Mouse (Mus musculus): ENCODE measurements at regions not wholly inside any gene's neighbourhood (a gene's known extent, or its start where the extent isn't known, plus 50 kb on each side); places are given as distances from the start of the nearest gene placed in this dataset.

DNA sequence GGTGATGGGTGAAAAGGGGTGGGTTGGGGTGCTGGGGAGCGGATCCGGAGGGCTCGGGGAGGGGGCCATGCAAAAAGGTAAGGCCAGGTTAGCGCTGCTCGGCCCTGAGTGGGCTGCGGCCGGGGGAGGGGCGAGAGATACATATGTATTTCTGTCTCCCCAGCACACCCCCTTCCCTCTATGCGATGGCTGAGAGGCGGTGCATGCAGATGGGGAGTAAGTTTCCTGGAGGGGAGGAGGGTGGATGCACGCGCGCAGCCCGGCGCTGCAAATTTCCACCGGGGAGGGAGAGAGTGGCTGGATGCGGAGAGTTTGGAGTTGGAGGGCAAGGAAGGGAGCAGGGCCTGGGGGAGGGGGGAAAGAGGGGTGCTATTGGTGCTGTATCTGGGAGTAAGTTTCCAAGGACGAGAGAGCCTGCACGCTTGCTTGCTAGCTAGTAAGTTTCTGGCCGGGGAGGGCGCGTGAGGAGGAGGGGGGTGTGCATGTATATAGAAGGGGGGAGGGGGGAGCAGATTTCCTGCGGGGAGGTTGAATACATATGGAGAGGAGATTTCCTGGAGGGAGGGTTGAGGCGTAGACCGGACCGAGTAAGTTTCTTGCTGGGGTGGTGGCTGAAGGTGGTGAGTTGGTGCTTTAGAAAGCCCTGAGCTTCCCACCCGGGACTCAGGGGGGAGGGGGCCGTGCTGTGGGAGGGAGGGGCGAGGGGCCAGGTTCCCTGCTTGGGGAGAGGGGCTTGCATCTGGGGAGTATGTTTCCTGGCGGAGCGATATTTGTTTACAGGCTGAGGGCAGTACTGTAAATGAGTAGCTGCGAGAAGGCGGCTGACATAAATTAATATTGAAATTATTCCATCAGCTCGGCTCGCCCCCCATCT is 130.8 kb upstream of the Ubr2 start:
- DNase-seq (ENCODE audit: low spot score), result peak; percentile 70

DNA sequence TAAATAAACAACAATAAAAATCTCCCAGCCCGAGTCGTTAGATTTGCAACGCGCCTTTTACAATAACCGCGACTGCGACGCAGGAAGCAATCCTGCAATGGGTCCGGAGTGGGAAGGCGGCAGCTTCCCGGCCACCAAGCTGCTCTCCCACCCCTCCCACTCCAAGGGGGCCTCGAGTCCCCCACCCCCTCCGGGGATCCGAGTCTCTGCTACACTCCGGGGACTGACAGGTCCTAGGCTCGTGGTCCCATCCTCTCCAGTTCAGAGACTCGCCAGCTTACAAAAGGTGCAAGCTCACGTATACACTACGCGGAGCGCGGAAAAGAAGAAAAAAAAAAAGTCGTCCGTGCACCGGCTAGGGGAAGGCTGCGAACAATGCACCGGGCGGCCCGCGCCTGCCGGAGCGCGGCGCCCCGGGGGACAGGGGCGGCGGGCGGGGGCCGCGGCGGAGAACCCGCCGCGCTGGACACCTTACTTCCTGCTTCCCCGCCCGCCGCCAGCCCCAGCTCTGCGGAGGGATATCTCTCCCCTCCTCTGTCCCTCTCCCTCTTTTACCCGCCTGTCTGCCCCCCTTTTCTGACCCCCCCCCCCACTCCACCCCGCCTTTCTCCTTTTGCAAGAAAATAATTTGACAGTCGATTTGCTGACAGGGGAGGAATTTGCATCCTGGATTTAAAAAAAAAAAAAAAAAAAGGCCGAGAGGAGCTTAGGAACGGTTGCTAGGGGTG is 130.0 kb upstream of the Ubr2 start:
- DNase-seq (ENCODE audit: low spot score), result no peak

DNA sequence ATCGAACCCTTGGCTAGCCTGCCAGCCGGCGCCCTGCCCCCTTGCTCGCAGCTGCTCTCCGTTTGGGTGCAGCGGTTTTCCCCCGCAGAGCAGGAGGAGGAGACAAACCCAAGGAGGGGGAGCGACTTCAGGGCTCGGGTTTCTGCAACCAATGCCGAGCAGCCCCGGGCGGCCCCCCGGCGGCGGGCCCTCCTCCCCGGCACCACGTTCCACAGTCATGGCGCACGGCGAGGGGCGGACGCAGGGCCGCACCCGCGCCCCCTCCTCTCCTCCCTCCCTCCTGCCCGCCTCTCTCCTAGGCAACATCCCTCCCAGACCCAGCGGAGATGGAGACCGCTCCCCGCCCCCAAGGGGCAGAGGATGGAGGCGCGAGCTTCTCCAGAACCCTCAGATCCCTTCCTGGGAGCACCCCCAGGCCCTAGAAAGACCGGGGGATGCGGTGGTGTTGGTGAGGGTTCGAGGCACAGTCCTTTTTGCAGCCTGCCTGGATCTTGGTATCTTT is 129.4 kb upstream of the Ubr2 start:
- peak; percentile 94 for DNase-seq (ENCODE audit: low spot score)

DNA sequence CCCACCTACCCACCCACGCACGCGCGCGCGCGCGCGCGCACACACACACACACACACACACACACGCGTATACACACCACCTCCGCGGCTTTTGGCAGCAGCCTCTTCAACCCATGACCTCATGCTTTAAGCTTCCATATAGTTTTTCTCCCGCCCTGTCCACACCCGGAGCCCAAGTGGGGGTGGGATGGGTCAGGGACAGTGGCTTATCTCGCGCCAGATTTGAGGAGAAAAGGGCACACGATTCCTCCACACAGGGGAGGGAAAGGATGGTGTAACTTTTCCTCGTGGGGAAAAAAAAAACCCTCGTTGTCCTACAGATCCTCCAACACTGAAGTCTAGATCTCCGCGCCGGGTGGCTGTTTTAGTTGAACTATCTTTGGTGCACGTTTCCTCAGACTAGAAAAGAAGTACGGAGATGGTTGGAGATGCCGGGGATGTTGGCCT is 128.8 kb upstream of the Ubr2 start:
- DNase-seq (ENCODE audit: low spot score), result no peak

DNA sequence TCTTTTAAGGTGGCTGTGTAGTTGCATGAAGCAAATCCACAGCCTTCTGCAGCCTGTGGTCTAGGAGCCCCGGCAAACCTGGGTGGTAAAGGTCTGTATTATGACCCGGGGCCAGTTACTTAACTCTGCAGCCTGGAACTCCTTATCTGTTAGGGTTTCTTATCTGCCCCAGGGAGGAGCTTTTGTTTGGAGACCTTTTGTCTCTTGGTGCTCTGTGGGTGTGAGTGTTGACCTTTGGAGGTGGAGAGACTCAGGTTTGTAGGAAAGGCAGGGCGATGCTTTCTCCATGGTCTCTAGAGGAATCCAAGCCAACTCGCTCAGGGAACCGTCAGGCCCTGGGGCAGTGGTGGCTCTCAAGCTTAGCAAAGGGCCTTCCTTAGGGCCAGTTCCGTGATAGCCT is 127.8 kb upstream of the Ubr2 start:
- DNase-seq (ENCODE audit: low spot score), result no peak

DNA sequence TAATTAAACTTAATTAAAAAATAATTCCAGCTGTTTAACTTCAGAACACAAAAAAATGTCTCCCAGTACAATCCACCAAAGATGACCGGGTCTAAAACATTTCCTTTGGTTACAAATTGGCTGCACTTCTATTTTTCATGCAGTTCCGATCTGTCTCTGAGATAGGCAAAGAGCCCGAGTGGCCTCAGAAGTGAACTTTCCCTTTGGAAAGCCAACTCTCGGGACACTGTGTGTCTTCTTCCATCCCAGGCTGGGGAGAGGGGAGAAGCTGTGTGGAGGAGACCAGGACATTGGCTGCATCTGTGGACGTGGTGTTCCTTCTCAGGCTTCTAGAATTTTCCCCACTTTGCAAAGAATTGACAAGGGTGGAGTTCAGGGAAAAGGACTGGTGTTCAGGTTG is 125.0 kb upstream of the Ubr2 start:
- no peak for DNase-seq (ENCODE audit: low spot score)

DNA sequence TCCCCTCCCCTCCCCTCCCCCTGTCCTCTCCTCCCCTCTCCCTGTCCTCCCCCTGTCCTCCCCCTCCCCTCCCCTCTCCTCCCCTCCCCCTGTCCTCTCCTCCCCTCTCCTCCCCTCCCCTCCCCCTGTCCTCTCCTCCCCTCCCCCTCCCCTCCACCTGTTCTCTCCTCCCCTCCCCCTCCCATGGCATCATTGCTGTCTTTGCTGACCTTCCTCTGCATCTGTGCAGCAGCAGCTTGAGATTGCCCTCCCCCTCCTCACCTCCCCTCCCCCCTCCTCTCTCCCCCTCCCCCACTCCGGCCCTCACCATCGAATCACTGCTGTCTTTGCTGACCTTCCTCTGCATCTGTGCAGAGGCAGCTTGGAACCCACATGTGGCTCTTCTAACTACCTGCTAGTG is 123.4 kb upstream of the Ubr2 start:
- DNase-seq (ENCODE audit: low spot score), result no peak

DNA sequence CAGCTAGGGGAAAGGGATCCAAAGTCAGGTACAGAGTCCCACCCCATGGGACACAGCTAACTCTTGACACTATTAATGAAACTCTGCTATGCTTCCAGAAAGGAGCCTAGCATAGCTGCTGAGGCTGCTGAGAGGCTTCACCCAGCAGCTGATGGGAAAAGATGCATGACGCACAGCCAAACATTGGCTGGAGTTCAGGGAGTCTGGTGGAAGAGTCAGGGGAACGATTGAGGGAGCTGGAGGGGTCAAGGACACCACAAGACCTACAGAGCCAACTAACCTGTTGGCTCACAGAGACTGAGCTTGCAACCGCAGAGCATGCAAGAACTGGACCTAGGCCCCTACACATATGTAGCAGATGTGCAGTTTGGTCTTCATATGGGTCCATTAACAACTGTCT is 117.2 kb upstream of the Ubr2 start:
- no peak for DNase-seq (ENCODE audit: low spot score)

DNA sequence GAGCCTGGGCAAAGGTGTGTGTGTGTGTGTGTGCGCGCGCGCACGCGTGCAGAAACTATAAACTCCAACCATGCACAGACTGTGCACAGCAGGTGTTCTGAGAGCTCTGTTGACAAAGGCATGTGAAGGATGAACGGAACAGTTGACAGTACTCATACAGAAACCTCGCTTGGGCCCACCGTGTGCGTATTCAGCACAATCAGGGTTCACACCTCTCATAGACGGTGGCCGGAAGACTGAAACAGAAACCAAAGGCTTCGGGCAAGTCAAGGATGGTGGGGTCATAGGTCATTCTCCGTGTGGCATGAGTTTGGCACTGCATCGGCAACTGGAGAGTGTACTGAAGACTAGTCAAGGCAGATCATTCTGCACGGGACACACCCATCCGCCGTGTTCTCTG is 113.2 kb upstream of the Ubr2 start:
- DNase-seq (ENCODE audit: low spot score), result no peak

DNA sequence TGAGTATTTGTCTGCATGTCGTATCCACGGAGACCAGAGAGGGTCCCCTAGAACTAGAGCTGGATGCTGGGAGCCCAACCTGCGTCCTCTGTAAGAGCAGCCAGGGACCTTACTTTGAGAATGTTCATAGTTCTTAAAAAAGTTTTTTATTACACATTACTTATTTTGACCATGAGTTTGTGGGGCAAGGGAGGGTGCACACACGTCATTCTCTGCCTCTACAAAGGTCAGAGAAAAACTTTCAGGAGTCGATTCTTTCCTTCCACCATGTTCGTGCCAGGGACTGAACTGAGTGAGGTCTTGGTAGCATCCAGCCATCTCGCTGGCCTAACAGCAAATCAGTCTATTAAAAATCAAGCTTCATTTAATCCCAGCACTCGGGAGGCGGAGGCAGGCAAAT is 111.9 kb upstream of the Ubr2 start:
- DNase-seq (ENCODE audit: low spot score), result no peak

DNA sequence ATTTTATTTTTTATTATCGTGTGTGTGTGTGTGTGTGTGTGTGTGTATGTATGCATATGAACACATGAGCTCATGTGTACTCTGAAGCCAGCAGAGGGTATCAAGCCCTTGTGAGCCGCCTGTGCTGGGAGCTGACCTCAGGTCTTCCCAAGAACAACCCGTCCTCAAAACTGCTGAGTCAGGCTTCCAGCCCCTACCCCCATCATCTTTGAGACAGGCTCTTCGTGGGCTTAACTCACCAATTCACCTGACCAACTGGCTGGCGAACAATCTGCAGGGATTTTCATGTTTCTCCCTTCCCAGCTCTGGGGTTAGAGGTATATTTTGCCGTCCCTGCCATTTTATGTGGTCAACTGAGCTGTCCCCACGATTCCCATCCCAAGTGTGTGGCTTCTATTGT is 107.7 kb upstream of the Ubr2 start:
- no peak for DNase-seq (ENCODE audit: low spot score)

DNA sequence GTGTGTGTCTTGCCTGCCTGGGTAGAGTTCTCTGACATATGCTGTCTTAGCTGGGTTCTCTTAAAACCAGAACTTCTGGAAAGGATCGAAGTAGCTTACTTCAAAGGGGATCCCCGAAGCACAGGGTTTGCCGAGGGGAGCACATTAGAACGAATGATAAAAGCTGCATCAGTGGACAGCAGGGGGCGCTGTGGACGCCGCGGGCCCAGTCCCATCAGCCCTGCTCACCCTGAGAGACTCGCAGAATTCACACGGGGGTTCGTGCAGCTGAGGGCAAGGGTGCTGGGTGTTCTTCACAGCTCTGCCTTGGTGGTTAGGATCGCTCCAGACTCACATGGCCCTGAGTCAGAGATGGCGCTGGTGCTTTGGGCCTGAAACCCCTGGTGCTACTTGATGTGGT is 105.4 kb upstream of the Ubr2 start:
- no peak for DNase-seq (ENCODE audit: low spot score)

DNA sequence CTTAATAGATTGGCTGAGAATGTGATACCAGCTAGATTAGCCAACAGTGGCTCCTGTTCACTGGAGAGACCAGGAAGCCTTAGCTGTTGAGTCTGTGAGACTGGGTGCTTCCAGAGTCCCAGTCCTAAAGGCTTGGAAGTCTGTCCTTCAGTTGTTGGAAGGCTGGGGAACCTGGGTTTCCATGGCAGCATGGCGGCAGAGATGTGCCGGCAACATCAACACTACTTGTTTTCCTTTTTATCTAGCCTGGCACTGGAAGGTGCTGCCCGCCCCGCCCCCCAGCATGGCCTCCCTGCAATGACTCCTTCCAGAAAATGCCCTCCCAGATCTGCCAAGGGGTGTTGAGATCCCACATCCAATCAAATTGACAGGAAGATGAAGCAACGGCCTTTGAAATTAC is 104.8 kb upstream of the Ubr2 start:
- DNase-seq (ENCODE audit: low spot score), result no peak

DNA sequence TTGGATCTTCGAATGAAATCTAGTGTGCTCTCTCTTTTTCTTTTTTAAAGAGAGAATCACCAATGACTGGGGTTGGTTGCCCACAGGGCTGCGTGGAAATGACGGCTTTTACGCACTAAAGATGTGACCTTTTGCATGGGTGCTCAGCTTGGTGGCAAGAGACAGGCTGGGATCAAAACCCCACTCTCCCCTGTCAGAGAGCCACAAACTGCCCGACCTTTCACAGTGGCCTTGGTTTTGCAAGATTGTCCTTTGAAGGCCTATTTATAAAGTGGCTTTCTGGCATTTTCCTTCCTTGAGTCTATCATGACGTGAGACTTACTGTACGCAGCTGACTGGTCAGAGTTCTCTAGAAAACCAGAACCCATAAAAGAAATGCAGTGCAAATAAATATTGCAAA is 104.4 kb upstream of the Ubr2 start:
- no peak for DNase-seq (ENCODE audit: low spot score)

DNA sequence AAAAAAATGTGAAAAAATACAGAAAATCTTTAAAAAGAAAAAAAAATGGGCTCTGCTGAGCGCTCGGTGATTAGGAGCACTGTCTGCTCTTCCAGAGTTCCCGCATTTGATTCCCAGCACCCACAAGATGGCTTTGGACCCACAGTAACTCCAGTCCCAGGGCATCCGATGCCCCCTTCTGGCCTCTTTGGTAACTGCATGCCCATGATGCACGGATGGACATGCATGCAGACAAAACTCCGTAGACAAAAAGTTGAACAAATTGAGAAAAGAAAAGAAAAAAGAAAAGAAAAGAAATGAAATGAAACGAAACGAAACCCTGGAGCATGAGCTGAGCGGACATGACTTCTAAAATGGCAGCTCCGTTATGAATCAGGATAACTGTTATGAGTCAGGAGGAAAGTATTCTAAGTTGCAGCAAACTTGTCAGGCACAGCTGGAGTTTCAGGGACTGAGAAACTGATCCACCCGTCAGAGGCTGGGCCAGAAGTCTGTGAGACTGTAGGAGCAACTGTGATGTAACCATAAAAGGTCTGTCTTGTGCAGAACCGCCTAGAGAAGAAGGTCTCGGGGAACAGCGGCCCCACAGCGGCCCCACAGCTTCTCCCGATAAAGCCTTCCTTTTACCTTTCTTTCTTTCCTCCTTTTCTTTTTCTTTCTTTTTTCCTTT is 102.3 kb upstream of the Ubr2 start:
- no peak for DNase-seq (ENCODE audit: low spot score)

DNA sequence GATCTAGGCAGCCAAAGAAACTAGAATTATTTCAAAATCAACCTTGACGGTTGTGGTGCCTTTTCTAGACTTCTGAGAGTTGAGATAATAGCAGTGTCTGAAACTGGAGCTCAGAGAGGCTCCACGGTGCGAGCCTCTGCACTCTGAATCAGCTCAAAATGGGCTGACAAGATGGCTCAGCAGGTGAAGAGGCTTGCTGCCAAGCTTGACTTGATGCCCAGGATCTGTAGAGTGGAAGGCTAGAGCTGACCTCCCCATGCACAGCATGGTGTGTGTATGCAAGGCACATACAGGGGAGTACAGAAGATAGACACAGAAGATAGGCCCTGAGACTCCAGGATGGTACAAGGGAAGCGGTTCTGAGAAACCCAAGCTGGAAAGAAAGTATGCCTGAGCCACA is 100.5 kb upstream of the Ubr2 start:
- DNase-seq (ENCODE audit: low spot score), result no peak

DNA sequence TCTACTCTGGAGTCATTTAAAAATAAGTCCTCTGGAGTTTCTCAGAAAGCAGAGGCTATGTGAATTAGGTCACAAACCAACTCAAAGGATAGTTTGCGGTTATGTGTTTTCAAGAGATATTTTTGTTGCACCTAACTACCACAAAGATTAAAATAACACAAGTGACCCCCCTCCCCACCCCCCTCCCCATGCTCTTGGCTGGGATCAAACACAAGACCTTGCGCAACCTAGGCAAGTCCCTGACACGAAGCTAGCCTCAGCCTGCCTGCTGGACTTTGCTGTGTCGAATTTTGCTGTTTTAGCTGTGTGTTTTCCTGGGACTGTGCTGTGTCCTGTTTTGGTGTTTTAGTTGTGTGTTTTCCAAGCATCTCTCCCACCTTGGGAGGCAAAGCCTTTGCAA is 94.0 kb upstream of the Ubr2 start:
- DNase-seq (ENCODE audit: low spot score), result no peak

DNA sequence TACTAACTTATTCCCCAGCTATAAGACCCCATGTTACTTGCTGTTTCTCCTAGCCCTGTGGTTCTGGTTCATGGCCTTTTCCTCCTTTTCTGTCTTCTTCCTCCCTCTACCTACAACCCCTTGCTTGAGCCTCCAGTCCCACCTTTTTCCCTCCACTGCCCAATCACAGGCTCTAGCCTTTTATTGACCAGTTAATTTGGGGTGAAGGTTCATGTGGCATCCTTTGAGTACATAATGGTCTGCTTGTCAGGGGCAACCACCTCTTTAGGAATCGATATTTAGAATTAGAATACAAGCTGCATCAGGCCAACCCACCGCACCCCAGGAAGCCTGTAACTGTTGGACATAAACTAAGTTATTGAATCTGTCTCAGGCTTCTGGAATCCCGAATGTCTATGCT is 84.8 kb upstream of the Ubr2 start:
- DNase-seq (ENCODE audit: low spot score), result no peak

DNA sequence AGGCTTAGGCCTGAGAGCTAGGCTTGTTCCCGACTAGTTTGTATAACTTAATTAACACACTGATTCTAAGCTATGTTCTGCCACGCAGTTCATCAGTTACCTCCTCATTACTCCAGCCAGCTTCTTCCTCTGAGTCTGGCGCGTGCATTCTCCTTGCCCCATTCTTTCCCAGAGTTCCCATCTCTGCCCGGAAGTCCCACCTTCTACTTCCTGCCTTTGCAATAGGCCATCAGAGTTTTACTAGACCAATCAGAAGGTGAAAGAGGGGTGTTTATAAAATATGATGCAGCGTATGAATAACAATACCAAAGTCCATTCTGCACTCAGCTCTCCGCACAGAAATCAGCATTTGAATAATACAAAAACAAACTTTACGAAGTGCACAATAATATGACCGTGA is 81.7 kb upstream of the Ubr2 start:
- no peak for DNase-seq (ENCODE audit: low spot score)

DNA sequence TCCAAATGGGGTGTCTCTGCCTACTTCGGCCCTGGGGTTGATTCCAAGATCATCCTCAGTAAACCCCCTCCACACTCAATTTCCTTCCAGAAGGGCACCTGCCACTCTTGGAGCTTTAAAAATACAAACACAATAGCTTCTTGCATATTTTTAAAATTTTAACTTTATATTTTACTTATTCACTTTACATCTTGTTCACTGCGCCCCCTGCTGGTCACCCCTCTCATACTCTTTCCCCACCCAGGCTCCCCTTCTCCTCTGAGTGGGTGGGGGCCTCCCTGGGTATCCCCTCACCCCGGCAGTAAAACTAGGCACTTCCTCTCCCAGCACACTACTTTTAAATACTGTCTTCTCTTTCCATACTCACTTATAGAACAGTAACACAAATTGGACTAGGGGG is 79.4 kb upstream of the Ubr2 start:
- no peak for DNase-seq (ENCODE audit: low spot score)

DNA sequence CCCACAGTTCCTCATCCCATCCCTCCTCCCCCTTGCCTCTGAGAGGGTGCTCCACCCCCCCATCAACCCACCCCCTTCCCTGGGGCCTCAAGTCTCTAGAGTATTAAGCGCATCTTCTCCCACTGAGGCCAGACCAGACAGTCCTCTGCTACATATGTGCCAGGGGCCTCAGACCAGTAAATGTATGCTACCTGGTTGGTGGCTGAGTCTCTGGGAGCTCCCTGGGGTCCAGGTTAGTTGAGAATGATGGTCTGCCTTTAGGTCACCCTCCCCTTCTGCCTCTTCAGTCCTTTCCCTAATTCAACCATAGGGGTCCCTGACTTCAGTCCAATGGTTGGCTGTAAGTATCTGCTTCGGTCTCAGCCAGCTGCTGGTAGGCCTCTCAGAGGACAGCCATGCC is 58.9 kb upstream of the Ubr2 start:
- DNase-seq (ENCODE audit: low spot score), result no peak

DNA sequence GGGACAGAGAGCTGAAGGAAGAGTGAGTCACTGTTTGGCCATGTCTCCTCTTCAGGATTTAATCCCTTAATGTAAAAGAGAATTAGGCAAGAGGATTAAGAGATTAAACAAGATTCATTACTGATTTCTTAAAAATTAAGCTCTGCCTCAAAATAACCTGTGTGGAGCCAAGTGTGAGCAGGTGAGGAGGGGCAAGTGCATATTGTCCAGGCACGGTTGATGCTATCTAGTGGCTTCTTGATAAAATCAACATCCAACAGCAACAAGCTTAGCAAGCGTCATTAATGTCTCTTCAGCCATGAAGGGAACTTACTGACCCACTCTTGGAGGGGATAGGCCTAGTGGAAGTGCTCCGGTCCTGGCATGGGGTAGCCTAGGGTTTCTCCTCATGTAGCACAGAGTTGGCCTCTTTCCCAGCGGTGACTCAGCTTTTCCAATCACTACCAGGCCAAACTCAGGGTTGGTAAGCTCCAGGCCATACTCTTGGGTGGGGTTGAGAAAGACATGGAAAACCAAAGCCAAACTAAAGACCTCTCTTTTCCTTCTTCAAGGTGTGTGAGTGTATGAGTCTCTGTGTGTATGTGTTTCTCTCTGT is 55.0 kb upstream of the Ubr2 start:
- DNase-seq (ENCODE audit: low spot score), result no peak

All from left cerebral cortex, adult 11 months (tissue).